Mouse (Mus musculus) ES-E14 (cell line): ENCODE measurements around the gene Nup107. TPM values are rescaled to one million over a fixed set of nuclear protein-coding genes. Genes with fewer than 3 reads are reported as not detected.
A peak's percentile ranks its signal among the peaks of the same experiment; 100 is the strongest.

Source experiments
- DNase-seq: peaks from one replicate; pipeline ENCODE4 v3.0.0-alpha.2; 2013; ENCODE audit warnings: low read depth, low spot score
- H3K27ac ChIP-seq: 2 replicates; pipeline ENCODE4 v1.5.1; 2012; ENCODE audit warnings: low read depth, mild to moderate bottlenecking, low read length, moderate library complexity, mixed read lengths; ENCODE audit not compliant: poor library complexity, insufficient read depth, severe bottlenecking
- H3K36me3 ChIP-seq: 2 replicates; pipeline ENCODE4 v1.6.1; 2012; ENCODE audit warnings: mild to moderate bottlenecking, low read length, moderate library complexity, mixed read lengths; ENCODE audit not compliant: control insufficient read depth, poor library complexity, insufficient read depth, severe bottlenecking
- H3K4me1 ChIP-seq, 2 experiments: fragments of 150-350 bp in 1 of 2; sonication (generic) in 1 of 2; 2 replicates each; pipeline ENCODE4 v1.6.1; 2012; ENCODE audit warnings: low read length in 2 of 2, mild to moderate bottlenecking in 1 of 2, mixed read lengths in 1 of 2; ENCODE audit not compliant: control insufficient read depth in 2 of 2, insufficient read depth in 2 of 2, poor library complexity in 1 of 2
- H3K4me3 ChIP-seq, 2 experiments: fragments of 150-350 bp in 1 of 2; sonication (generic) in 1 of 2; 2 replicates each; pipeline ENCODE4 v1.5.1; 2012; ENCODE audit warnings: low read length in 2 of 2, low read depth in 1 of 2, mild to moderate bottlenecking in 1 of 2, mixed read lengths in 1 of 2; ENCODE audit not compliant: insufficient read depth in 1 of 2, poor library complexity in 1 of 2, severe bottlenecking in 1 of 2
- H3K9ac ChIP-seq: 2 replicates; pipeline ENCODE4 v1.6.1; 2012; ENCODE audit warnings: low read depth, mild to moderate bottlenecking, low read length, mixed read lengths; ENCODE audit not compliant: poor library complexity, insufficient read depth, severe bottlenecking
- H3K9me3 ChIP-seq: fragments of 150-350 bp; sonication (generic); 2 replicates; pipeline ENCODE4 v1.6.1; 2012; ENCODE audit warnings: low read depth, mild to moderate bottlenecking, low read length; ENCODE audit not compliant: control insufficient read depth, insufficient read depth
- CHD2 ChIP-seq: IDR thresholded peaks from 2 replicates; pipeline ENCODE4 v1.6.1; 2014; ENCODE audit warnings: mild to moderate bottlenecking, low read depth, low read length, inconsistent platforms
- HCFC1 ChIP-seq: IDR thresholded peaks from 2 replicates; pipeline ENCODE4 v1.6.1; 2012; ENCODE audit warnings: low read length, inconsistent platforms, borderline replicate concordance; ENCODE audit not compliant: insufficient read depth
- MAFK ChIP-seq: IDR thresholded peaks from 2 replicates; pipeline ENCODE4 v1.6.1; 2014; ENCODE audit warnings: mild to moderate bottlenecking, low read depth, low read length, inconsistent platforms; ENCODE audit not compliant: insufficient read depth
- ZC3H11A ChIP-seq: IDR thresholded peaks from 2 replicates; pipeline ENCODE4 v1.6.1; 2012; ENCODE audit warnings: low read depth, mild to moderate bottlenecking, inconsistent platforms, low read length, borderline replicate concordance
- ZNF384 ChIP-seq: IDR thresholded peaks from 2 replicates; pipeline ENCODE4 v1.6.1; 2012; ENCODE audit warnings: low read depth, low read length, inconsistent platforms
- in situ Hi-C, 2 experiments: fragments of 600-800 bp; cut with MboI; formaldehyde crosslinking; loops; one replicate each; pipeline ENCODE4 v1.15.1; 2025; ENCODE audit warnings: low sequenced_read_pairs in 2 of 2, inconsistent platforms in 1 of 2; ENCODE audit not compliant: unreplicated experiment in 2 of 2
- total RNA-seq: library from RNA; depleted of rRNA; stranded (reverse); fragments of 300-350 nt; gene quantifications from 2 replicates; pipeline ENCODE4 v1.2.3, GENCODE M21; 2012

The Nup107 gene
- total RNA-seq, 1 experiment, result 80.8 TPM

DNA sequence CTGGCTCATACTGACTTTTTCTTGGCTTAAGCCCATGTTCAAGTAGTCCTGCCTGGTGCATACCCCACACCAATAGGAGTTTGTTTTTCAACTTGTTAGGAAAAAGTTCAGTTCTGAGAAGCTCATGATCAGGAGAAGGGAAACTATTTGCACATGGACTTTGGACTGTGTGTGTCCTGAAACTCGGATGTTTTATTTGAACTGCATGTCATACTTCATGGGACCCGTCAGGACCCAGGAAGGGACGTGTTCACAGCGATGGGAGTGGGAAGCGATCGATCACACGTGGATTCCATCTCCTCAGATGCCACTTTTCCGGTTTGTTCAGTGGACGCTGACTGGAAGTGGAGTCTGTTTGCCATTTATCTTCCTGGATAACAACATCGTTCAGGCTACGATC, 7.3 kb upstream of the Nup107 start:
- H3K4me1 ChIP-seq, result peaks cover 0 to 6% of the 10 kb centered on the region in 2 experiments; a peak in 2 of 4 replicates
- H3K27ac ChIP-seq, result no peak overlapping the region
- H3K36me3 ChIP-seq, result no peaks in the 10 kb centered on the region
- in situ Hi-C loops, result no loop called here
- no peak overlapping the region for H3K4me3 ChIP-seq
- no peak overlapping the region for H3K9ac ChIP-seq
- no peak for TF ChIP-seq HCFC1
- no peak for TF ChIP-seq MAFK
- no peak for DNase-seq
- no peaks in the 10 kb centered on the region for H3K9me3 ChIP-seq

DNA sequence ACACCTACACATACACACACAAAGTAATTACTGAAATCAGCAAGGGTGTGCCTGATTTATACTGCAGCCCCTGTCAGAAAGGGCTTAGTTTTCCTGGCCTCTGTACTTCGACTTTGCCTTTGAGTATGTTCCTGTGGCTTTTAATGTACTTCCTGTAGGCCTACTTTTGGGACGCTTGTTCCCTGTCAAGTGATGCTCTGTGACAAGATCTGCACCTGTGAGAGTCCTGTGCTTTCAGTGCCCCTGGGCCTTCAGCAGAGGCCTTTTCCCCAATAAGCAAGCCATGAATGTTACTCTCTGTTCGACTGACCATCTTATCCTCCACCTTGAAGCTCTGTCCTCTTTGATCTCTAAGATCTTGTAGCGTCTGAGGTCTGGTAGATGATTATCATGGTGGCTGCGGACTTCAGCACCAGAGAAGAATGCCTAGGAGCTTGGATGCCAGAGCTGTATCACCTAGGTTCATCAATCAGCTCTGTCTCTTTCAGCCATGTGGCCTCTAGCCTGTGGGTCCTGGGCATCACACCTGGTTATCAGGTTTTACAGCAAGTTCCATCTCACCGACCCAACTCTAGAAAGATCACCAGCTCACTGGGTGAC, 6.0 kb upstream of the Nup107 start:
- Histone ChIP-seq H3K27ac (no peak overlapping the region), H3K36me3 (no peaks in the 10 kb centered on the region), H3K9ac (no peak overlapping the region), H3K4me1 (peaks cover 0 to 6% of the 10 kb centered on the region in 2 experiments; a peak in 1 of 4 replicates), H3K9me3 (no peaks in the 10 kb centered on the region), H3K4me3 (no peak overlapping the region)
- no peak for DNase-seq
- TF ChIP-seq CHD2 (no peak), ZC3H11A (no peak), ZNF384 (no peak), HCFC1 (no peak), MAFK (no peak)
- in situ Hi-C loops, result no loop called here

DNA sequence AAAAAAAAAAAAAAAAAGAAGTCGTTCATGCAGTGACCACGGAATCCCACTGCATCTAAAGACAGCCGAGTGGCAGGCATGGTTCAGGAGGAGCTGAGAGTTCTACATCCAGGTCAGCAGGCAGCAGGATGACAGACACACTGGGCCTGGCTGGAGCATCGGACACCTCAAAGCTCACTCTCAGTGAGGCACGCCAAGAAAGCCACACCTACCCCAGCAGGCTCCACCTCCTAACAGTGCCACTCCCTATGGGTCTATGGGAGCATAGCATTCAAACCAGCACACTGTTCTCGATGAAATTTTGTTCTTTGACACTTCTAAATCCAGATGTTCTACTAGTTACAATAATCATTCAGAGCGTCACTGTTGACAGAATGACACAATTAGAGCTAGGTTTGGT, 5.2 kb upstream of the Nup107 start:
- Histone ChIP-seq H3K9me3 (no peaks in the 10 kb centered on the region), H3K9ac (no peak overlapping the region), H3K36me3 (no peaks in the 10 kb centered on the region), H3K27ac (no peak overlapping the region), H3K4me1 (peaks cover 0 to 6% of the 10 kb centered on the region in 2 experiments; a peak in 1 of 4 replicates), H3K4me3 (no peak overlapping the region)
- in situ Hi-C loops, result no loop called here
- peak; percentile 54; the same call in 1 of the 2 replicates for TF ChIP-seq ZNF384
- no peak for TF ChIP-seq ZC3H11A
- peak; percentile 41 for DNase-seq

DNA sequence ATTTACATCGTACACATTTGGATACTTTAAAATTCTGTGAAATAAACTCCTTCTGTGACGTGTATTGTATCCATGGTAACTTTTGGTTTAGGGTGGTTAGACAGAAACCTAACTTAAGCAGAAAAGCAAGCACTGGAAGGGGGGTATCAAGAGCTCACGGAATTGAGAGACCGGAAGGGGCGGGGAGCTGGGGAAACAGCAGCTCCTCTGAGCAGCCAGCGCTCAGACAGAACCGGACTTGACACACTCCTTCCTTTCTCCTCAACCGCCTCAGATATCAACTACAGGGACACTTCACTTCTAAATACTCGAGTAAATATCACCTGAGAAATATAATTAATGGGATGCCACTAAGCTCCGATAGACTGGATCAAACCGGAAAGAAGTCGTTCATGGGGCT, 4.6 kb upstream of the Nup107 start:
- in situ Hi-C loops, result no loop called here
- Histone ChIP-seq H3K9me3 (no peaks in the 10 kb centered on the region), H3K4me3 (peak overlapping the region in 1 of 2 experiments; percentile 29; a peak in 1 of 4 replicates), H3K9ac (0 out of 2 replicates have a peak overlapping the region, but pooled peaks have one; percentile 21), H3K27ac (no peak overlapping the region), H3K4me1 (peaks cover 0 to 6% of the 10 kb centered on the region in 2 experiments; a peak in 1 of 4 replicates), H3K36me3 (no peaks in the 10 kb centered on the region)
- DNase-seq, result no peak
- TF ChIP-seq ZC3H11A (no peak), HCFC1 (no peak), ZNF384 (no peak), CHD2 (no peak), MAFK (no peak)

DNA sequence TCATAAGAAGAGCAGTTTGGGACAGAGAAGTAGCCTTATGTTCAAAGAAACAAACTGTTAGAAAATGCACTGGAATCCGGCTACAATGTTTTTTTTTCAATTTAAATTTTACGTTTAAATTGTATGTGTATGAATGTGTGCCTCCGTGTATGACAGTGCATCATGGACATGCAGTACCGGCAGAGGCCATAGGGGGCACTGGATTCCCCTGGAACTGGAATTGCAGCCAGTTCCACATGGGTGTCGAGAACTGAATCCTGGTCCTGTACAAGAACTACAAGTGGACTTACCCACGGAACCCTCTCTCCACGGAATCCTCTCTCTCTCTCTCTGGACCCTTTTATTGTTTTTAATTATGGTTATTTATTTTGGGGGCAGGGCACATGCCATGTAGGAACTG, 3.7 kb upstream of the Nup107 start:
- DNase-seq, result peak; percentile 45
- Histone ChIP-seq H3K9ac (no peak overlapping the region), H3K4me3 (no peak overlapping the region), H3K27ac (no peak overlapping the region), H3K36me3 (no peaks in the 10 kb centered on the region), H3K4me1 (peaks cover 0 to 8% of the 10 kb centered on the region in 2 experiments; a peak in 3 of 4 replicates), H3K9me3 (no peaks in the 10 kb centered on the region)
- in situ Hi-C loops, result no loop called here
- TF ChIP-seq ZNF384, result no peak
- no peak for TF ChIP-seq MAFK
- TF ChIP-seq ZC3H11A, result no peak
- TF ChIP-seq CHD2, result no peak
- no peak for TF ChIP-seq HCFC1
